Mouse (Mus musculus): ENCODE measurements around the gene Polr3c.
"Not testable (repeated sequence)": the region's sequence is repeated elsewhere in the genome, so short reads cannot be mapped to it uniquely, and the experiment has no call there.

The Polr3c gene

DNA sequence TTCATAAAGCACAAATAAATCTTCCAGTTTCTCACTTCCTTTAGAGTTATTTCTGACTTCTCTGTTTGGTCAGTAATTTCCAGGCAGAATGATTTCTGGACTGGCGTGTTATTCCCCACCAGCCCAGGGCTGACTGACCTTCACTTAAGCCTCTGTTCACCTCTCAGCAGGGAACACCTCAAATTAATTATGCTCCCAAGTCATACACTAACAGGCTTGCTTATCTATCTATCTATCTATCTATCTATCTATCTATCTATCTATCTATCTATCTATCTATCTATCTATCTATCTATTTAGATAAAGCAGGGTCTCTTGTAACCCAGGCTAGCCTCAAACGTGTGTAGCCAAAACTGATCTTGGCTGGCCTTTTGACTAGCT, 18.8 kb downstream of the Polr3c start:
- DNase-seq (ENCODE audit: low read depth, low spot score), result no peak

DNA sequence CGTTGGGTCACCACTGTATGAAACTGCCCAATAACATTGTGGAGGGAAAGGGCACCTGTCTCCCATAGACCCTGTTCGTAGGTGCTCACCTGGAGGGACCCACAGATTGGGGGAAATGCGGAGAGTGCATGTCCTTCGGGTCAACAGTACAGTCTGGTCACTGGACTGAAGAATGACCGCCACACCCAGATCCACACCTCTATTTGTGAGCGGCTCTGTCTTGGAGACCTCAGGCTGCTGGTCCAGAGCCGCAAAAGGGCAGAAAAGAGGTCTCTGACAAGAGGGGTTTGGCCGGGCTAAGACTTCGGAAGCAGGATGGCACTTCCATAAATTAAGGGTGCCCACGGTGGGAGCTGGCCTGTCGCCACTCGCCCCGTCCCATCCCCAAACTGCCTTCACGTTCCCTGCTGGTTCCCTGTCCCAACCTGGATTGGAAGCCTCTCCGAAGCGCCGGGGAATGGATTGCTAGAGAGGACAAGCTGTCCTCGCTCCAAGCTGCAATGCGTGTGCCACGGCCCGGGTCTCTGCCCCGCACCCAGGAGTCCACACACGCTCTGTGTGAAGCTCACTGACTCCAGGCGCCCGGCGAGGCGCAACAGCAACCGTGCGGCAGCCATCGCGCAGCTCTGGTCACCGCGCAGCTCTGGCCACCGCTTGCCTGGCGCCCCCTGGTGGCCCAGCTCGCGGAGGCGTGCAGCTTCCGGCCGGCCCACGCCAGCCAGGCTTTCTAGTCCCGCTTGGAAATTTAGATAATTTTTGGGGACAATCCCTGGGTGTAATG, 19.3 kb downstream of the Polr3c start, which contains the start of gene Nudt17:
Gene Nudt17, minus strand, starts transcription at position 660 of the 781 bp plus-strand sequence.
- DNase-seq (ENCODE audit: low read depth, low spot score), result peak; percentile 86

DNA sequence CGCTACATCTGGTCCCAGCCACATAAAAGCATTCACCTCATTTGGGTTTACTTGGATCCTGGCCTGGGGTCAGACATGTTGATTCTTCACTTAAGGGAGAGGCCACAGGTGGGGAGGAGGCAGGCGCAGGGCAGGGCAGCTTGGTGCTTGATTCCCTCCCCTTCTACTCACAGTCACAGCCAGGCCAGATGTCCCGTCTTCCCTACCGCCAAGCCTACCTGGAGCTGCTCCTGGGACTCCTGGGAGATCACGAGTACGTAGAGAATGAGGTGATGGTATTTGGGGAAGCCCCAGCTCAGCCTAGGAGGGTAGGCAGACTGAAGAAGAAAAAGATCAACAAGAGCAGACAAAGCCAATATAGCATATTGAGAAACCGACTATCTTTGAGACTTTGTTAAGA, 20.4 kb downstream of the Polr3c start:
- no peak for DNase-seq (ENCODE audit: low read depth, low spot score)

DNA sequence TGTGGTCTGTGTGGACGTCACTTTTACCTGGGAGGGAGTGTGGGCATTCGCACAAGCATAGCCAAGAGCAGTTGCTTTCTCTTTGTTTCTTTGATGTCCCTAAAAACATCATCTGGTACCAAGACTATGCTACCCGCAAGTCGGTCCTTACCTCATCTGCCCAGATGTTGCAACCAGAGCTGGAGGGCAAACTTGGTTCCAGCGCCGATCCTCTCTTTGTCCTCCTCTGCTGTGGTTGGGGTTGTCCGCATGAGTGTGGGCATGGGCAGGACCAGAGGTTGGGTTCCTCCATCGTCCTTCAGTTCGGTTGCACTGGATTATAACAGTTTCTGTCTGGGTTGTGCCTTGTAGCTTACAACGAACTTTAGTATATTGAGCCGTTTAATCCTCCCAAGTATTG, 21.2 kb downstream of the Polr3c start:
- DNase-seq (ENCODE audit: low read depth, low spot score), result no peak

DNA sequence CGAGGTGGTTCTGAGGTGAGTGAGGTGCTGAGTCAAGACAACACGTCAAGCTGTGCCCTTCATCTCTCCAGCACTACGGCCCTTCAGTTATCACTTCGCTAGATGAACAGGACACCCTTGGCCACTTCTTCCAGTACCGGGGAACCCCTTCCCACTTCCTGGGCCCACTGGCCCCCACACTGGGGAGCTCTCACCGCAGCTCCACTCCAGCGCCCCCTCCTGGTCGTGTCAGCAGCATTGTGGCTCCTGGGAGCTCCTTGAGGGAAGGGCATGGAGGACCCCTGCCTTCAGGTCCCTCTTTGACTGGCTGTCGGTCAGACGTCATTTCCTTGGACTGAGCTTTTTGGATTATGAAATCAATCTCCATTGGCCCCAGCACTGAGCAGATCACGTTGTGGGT, 22.6 kb downstream of the Polr3c start:
- peak; percentile 20 for DNase-seq (ENCODE audit: low read depth, low spot score)

DNA sequence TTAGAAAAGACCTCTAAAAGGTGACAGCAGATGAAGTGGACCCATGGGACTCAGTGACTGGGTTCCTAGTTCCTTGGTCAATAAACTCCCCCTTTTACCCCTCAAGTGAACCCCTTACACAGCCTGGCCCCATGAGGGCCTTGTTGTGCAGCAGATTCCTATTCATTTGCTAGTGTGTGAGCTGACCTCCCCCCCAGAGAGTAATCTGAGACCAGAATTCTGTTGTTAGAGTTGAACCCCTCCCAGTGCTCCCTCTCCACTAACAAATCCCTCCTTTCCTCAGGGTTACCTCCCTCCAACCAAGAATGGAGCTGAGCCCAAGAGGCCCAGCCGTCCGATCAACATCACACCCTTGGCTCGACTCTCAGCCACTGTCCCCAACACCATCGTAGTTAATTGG, 26.4 kb downstream of the Polr3c start:
- no peak for DNase-seq (ENCODE audit: low read depth, low spot score)

DNA sequence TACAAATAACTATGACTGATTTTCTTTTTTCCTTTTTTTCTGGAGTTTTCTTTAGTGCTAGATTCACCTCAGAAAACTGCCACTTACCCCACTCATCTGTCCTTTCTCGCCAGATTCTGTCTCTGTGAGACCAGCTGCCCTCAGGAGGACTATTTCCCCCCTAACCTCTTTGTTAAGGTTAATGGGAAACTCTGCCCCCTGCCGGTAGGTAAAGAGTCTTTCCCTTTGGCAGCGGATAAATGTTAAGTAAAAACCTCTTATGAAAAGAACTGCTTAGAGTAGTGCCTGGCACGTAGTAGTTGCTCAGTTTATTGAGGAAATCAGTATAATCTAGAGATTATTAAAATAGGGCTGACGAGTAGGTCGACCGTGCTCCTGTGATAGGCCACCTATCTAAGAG, 27.1 kb downstream of the Polr3c start:
- DNase-seq (ENCODE audit: low read depth, low spot score), result peak; percentile 42

DNA sequence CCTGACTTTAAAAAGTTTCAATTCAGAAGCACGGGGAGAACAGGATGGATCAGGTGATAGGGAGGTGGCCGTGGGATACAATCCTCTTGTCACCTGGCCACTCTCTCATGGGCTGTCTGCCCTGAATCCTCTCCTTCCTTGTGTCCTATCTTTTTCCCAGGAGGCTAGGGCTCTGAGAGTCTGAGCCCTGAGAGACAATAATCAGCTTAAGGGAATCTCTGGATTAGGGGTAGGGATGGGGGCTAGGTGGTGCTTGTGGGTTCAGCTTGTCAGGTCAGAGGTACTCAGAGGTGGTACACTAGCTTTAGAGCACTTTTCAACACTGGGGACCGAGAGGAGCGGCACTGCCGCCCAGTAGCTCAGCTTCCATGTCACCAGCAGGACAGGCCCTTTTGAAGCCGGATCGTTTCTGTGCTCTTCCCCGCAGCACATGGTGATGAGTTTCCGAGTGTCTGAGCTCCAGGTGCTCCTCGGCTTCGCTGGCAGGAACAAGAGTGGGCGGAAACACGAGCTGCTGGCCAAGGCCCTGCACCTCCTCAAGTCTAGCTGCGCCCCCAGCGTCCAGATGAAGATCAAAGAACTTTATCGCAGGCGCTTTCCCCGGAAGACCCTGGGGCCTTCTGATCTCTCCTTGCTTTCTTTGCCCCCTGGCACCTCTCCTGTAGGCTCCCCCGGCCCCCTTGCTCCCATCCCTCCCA, 28.3 kb downstream of the Polr3c start:
- DNase-seq (ENCODE audit: low read depth, low spot score), result peak; percentile 80

DNA sequence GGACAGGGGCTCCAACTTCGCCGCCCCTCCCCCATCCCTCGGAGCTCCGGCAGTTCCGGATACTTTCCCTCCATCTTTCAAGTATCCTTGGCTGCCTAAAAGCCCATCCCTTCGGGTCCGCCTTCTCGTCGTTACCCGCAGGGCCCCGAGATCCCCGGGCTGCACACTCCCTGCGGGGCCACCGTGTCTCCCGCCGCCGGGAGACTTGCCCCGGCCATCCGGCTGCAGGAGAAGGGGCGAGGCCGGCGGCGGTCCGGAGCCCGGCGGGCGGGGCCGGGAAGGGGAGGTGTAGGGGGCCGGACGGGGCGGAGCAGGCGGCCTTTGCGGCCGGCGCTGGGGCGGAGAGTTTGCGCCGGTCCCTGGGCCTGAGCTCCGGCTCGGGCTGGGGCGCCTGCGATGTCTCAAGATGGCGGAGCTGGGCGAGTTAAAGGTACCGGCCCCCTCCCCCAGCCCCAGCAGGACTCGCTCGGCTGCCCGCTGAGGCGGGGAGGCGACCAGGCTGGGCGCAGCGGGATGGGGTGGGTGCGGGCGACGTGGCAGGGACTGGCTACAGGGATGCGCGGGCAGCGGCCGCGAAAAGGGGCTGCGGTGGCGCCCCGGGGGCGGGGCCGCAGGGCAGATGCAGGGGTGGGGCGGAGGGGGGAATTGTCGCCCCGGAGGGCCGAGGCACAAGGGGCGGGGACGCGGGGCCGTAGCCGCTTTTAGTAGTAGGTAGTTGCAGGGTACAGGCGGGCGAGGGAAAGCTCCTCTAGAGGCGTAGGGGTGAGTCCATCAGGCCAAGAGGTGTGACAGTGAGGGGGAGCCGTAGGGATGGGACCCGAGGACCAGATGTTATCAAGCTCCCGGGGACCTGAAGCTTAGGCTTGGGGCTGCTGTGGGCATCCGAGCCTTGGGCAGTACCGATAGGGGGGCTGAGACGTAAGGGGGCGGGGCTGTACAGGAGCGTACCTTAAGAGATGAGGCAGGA, 30.4 kb downstream of the Polr3c start:
- peak; percentile 93 for DNase-seq (ENCODE audit: low read depth, low spot score)

DNA sequence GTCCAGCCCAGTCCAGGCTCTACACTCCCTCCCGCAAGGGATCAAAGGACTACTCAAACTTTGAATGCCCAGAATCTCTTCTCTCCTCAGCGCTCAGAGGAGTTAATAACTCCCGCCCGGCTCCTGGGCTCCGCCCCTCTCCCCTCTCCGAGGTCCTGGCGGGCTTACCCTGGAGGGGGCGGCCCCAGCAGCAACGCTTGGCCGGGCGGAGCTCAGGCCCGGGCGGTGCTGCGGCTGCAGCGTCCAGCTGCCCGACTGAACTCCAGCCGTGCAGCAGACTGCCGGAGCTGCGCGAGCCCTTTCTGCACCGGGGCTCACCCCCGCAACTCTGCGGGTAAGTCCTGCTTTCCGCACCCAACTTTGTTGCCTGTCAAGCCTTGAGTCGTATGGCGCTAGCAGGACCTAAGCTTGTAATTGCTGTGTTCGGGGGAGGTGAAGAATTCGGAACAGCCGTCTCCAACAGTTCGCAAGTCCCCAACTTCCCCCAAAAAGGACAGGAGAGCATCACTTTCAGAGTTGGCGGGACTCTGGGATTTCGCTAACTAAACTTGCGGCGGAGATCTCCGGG, 31.1 kb downstream of the Polr3c start, which contains the start of gene Pias3:
Gene Pias3, plus strand, starts transcription at position 187 of the 568 bp plus-strand sequence.
- peak; percentile 67 for DNase-seq (ENCODE audit: low read depth, low spot score)

DNA sequence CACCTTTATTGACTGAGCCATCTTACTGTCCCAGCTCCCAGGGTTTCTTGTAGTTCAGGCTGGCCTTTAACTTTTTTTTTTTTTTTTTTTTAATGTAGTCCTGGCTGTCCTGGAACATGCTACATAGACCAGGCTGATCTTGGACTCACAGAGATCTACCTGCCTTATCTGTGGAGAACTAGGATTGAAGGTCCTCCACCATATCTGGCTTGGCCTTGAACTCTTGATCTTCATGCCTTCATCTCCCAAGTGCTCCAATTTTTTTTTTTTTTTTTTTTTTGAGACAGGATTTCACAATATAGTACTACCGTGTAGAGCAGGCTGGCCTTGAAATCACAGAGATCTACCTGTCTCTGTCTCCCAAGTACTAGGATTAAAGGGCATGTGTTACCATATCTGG, 33.8 kb downstream of the Polr3c start:
- no peak for DNase-seq (ENCODE audit: low read depth, low spot score)

DNA sequence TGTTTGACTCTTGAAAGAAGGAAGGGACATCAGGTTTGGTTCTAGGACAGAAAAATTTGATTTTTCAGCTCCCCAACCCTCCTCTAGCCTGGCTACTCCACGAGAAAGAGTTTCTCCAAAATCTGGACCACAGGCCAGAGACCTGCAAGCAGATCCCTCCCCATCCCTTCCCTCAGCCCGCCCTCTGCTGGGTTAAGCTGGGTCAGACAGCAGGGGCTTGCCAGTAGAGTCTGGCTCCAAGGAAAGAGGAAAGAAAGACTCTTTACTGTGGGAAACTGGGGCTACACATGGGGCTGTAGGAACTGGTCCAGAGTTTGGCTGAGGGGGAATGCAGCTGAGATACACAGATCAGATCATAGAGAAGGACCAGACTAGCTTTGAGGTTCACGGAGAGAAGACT, 34.9 kb downstream of the Polr3c start:
- no peak for DNase-seq (ENCODE audit: low read depth, low spot score)

DNA sequence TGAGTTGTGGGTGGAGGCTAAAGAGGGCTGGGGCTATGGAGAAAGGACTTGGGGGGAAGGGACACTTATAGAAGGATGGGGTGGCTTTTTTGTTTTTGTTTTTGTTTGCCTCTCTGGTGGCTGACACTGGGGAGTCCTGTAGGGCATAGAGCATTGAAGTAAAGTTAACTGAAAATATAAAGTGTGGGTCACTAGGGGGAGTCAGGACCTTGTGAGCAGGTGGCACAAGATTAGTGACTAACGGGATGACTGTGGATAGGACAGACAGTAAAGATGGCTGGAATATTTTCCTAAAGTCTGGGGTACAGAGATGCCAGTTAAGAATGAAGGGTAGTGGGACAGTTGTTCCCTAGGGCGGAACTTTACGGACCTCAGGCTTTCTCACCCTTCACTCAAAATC, 37.1 kb downstream of the Polr3c start:
- no peak for DNase-seq (ENCODE audit: low read depth, low spot score)

DNA sequence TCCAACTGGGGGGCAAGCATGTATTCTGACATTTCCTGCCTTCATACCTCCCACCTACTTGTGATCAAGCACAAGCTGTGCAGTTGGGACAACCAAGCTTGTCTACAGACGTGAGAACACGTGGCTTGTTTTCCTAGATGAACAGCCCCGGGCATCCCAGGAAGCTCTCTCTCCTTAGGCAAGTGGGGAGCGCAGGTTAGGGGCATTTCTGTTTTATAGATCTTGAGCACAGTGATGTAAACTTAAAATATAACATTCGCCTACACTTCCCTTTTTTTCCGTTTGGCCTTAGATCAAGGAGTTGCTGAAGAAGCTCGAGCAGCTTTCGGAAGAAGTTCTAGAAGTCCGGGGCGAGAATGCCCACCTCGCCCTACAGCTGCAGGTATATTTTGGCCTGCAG, 38.6 kb downstream of the Polr3c start:
- peak; percentile 32 for DNase-seq (ENCODE audit: low read depth, low spot score)

DNA sequence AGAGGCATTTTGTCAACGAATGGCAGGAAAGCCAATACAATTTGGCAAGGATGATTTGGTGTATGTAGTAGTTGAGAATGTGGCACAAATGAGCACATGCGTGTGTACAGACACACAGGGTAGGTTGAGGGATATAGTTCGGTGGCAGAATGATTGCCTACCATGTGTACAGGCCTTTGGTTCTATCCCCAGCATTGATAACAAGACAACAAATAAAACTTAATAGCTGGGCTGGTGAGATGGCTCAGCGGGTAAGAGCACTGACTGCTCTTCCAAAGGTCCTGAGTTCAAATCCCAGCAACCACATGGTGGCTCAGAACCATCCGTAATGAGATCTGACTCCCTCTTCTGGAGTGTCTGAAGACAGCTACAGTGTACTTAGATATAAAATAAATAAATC, 41.4 kb downstream of the Polr3c start:
- DNase-seq (ENCODE audit: low read depth, low spot score), result not testable (repeated sequence)

DNA sequence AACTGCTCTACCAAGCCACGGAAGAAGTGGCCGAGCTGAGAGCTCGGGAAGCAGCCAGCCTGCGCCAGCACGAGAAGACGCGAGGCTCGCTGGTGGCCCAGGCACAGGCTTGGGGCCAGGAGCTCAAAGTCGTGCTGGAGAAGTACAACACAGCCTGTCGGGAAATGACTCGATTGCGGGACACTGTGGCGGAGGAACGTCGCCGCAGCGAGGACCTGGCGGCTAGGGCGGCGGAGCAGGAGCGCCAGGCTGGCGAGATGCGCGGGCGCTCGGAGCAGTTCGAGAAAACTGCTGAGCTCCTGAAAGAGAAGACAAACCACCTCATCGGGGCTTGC, 42.6 kb downstream of the Polr3c start:
- no peak for DNase-seq (ENCODE audit: low read depth, low spot score)

DNA sequence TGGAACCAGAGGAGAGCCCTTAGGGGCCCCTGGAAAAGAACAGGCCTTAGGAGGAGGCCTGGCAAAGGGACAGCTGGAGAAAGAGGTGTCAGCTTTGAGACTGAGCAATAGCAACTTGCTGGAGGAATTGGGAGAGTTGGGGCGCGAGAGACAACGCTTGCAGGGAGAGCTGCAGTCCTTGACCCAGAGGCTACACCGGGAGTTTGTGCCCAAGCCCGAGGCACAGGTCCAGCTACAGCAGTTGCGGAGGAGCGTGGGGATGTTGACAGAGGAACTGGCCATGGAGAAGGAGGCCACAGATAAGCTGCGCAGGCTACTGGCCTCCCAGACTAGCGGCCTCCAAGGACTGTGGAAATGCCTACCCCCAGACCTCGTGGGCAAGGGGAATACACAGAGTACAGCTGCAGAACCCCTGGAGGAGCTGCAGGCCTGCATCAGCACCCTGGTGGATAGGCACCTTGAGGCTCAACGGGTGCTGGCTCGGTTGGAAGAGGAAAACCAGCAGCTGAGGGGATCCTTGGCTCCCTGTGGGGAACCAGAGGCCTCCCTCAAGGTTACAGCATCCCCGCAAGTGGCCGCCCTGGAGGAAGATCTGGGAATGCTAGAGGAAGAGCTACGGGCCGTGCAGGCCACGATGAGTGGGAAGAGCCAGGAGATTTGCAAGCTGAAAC, 43.1 kb downstream of the Polr3c start:
- DNase-seq (ENCODE audit: low read depth, low spot score), result no peak

DNA sequence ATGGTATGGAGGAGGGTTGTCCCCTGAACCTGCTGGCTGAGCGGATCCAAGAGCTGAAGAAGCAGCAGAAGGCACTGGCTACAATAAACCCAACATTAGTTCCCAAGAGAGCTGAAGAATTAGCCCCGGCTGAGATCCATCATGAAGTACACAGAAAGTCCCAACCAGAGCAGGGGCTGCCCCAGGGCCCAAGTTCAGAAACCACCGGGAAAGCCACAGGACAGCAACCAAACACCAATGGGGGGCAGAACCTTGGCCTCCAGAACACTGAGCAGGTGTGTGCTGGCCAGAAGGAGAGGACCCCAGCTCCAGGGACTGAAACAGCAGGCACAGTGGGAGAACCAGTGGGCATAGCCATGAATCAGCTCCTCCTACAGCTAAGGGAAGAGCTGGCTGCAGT, 43.9 kb downstream of the Polr3c start:
- peak; percentile 38 for DNase-seq (ENCODE audit: low read depth, low spot score)

DNA sequence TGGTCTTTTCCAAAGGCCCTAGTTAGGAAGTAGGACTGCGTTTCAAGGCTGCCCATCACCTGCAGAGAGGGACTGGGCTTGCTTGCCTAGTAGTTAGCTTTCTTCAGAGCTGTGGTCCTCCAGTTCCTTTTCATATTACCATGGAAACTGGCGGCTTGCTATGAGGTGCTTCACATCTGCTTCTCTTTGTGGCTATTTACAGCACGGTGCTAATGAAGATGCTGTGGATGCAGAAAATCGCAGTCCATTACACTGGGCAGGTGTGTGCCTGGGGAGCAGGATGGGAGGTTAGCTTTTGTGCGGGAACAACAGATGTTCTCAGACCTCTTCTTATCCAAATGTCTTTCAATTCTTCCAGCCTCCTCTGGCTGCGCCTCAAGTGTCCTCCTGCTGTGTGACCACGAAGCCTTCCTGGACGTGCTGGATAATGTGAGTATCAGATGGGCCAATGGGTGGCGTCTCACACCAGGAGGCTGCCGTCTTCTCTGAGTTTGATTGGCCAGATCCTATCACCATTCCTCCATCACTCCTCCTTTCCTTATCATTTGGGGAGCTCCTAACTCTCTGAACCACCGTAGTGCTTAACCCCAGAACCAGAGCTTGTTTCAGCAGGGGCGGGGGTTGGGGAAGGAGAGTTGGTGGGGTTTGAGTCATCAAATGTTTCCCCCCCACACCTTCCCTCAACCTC, 47.0 kb downstream of the Polr3c start:
- peak; percentile 41 for DNase-seq (ENCODE audit: low read depth, low spot score)

DNA sequence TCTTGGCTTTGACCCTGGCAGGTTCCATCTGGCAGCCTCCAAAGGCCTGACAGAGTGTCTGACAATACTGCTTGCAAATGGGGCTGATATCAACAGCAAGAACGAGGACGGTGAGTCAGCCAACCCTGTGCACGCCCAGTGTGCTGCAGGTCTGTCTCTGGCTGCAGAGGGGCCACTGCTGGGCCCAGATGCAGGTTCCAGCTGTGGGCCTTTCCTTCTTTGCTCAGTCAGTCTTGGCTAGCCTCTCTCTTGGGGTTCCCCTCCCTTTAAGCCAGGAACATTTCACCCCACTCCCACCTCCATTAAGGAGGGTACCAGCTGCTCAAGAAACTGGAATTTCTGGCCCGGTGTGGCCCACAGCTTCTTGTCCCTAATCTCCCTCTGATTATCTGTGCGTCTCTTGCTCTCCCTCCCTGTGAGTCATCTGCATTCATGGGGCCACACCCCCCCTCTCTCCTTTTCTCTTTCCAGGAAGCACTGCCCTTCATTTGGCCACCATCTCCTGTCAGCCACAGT, 48.2 kb downstream of the Polr3c start:
- DNase-seq (ENCODE audit: low read depth, low spot score), result no peak

All from brain, adult 2 months (tissue).